Comparison of ENCODE assay signal across 11 mouse cellular contexts in genomic region chr5:13667444-13667843, GRCm38 (mm10).
DNase-seq lines count a peak whose midpoint lies in the region; ATAC-seq and TF ChIP-seq lines count a peak whose summit lies in the region.
"Had no signal": no experiment of that assay in that cellular context is flagged by ENCODE, and none has a peak within 500 bp of the region (broad histone marks: within the 10 kb centered on the region; RNA-seq: fewer than 3 reads in every experiment).

No protein-coding gene starts in this region.

- no peaks in the 10 kb centered on the region for H3K9me3 ChIP-seq in stomach, postnatal 0 days (ENCODE audit: control insufficient read depth, low read length)
- no peaks in the 10 kb centered on the region for H3K9me3 ChIP-seq in hindbrain, embryonic 12.5 days (replicated peaks)
- H3K9me3 ChIP-seq in hindbrain, embryonic 16.5 days (ENCODE audit: control insufficient read depth, low read length): no peaks in the 10 kb centered on the region
- H3K9me3 ChIP-seq: heart, embryonic 13.5 days had no signal

- H3K27me3 ChIP-seq in stomach, postnatal 0 days (ENCODE audit: control insufficient read depth, insufficient read depth, low read length): no peaks in the 10 kb centered on the region
- H3K27me3 ChIP-seq in hindbrain, embryonic 12.5 days: no peaks in the 10 kb centered on the region
- no peaks in the 10 kb centered on the region for H3K27me3 ChIP-seq in hindbrain, embryonic 16.5 days (replicated peaks; ENCODE audit: control insufficient read depth, insufficient read depth, low read length)
- H3K27me3 ChIP-seq: heart, embryonic 13.5 days had no signal

- 87% methylated on average over 1 of the region's 1 CpGs for WGBS in stomach, postnatal 0 days
- WGBS in hindbrain, embryonic 12.5 days: 82% methylated on average over 1 of the region's 1 CpGs
- 74% methylated on average over 1 of the region's 1 CpGs for WGBS in hindbrain, embryonic 16.5 days

- no peak overlapping the region for H3K9ac ChIP-seq in stomach, postnatal 0 days (ENCODE audit: low read length)
- H3K9ac ChIP-seq in hindbrain, embryonic 12.5 days: no peak overlapping the region
- H3K9ac ChIP-seq in hindbrain, embryonic 16.5 days (ENCODE audit: low read depth, low read length): no peak overlapping the region
- H3K9ac ChIP-seq: heart, embryonic 13.5 days; liver, embryonic 14.5 days had no signal

- H3K4me3 ChIP-seq in stomach, postnatal 0 days (ENCODE audit: low read depth, low read length): no peak overlapping the region
- no peak overlapping the region for H3K4me3 ChIP-seq in hindbrain, embryonic 12.5 days
- no peak overlapping the region for H3K4me3 ChIP-seq in hindbrain, embryonic 16.5 days (ENCODE audit: low read length)
- H3K4me3 ChIP-seq: heart, embryonic 13.5 days had no signal

- no peaks in the 10 kb centered on the region for H3K4me1 ChIP-seq in stomach, postnatal 0 days (replicated peaks; ENCODE audit: control insufficient read depth, insufficient read depth)
- no peaks in the 10 kb centered on the region for H3K4me1 ChIP-seq in hindbrain, embryonic 12.5 days
- no peaks in the 10 kb centered on the region for H3K4me1 ChIP-seq in hindbrain, embryonic 16.5 days (ENCODE audit: control insufficient read depth, insufficient read depth, low read depth, low read length)
- H3K4me1 ChIP-seq: heart, embryonic 13.5 days had no signal

- no peak overlapping the region for H3K27ac ChIP-seq in stomach, postnatal 0 days (replicated peaks)
- no peak overlapping the region for H3K27ac ChIP-seq in hindbrain, embryonic 12.5 days
- H3K27ac ChIP-seq in hindbrain, embryonic 16.5 days (ENCODE audit: low read depth, low read length): no peak overlapping the region
- H3K27ac ChIP-seq: heart, embryonic 13.5 days; liver, embryonic 14.5 days had no signal

- DNase-seq in left cerebral cortex, adult 11 months (ENCODE audit: low spot score): peak; percentile 59
- no peak for DNase-seq in left cerebral cortex, postnatal 4 days
- DNase-seq in cerebellum, adult 9-11 months: peak; percentile 28
- peak; percentile 73 to 79 for DNase-seq in layer of hippocampus, adult 8-10 months (ENCODE audit: low spot score in 2 of 2)
- DNase-seq in stomach, postnatal 0 days (ENCODE audit: low spot score): no peak
- no peak for DNase-seq in thymus, postnatal 4 days
- DNase-seq: kidney, postnatal 4 days had no signal

- no peaks in the 10 kb centered on the region for H3K36me3 ChIP-seq in stomach, postnatal 0 days (ENCODE audit: control insufficient read depth, insufficient read depth, low read length)
- H3K36me3 ChIP-seq in hindbrain, embryonic 12.5 days: no peaks in the 10 kb centered on the region
- no peaks in the 10 kb centered on the region for H3K36me3 ChIP-seq in hindbrain, embryonic 16.5 days (ENCODE audit: control insufficient read depth, insufficient read depth, low read length)
- H3K36me3 ChIP-seq: heart, embryonic 13.5 days had no signal

- no peak for TF ChIP-seq CTCF in stomach, postnatal 0 days (IDR thresholded peaks at IDR 0.05; ENCODE audit: low read depth)

- intact Hi-C loops in left cerebral cortex, postnatal 4 days (cut with DNase I): loop anchor here (2.0 kb wide), 1 partner anchor 19 kb away; no protein-coding TSS in a partner anchor

- H3K4me2 ChIP-seq in stomach, postnatal 0 days (replicated peaks; ENCODE audit: low read depth): no peak overlapping the region
- H3K4me2 ChIP-seq in hindbrain, embryonic 12.5 days (replicated peaks): no peak overlapping the region
- H3K4me2 ChIP-seq in hindbrain, embryonic 16.5 days (ENCODE audit: low read length): no peak overlapping the region
- H3K4me2 ChIP-seq: heart, embryonic 13.5 days had no signal

- no peak for TF ChIP-seq EP300 in stomach, postnatal 0 days (optimal IDR thresholded peaks at IDR 0.05)

- peak; percentile 67; the same call in 1 of the 2 replicates for ATAC-seq in stomach, postnatal 0 days (ENCODE audit: low FRiP score, low TSS enrichment)
- ATAC-seq in hindbrain, embryonic 12.5 days (ENCODE audit: low FRiP score): no peak
- ATAC-seq in hindbrain, embryonic 16.5 days: no peak

Comparison
In these comparisons a context has a peak if more than half of its experiments do, and no peak if none do; other contexts are left out.
1. DNase-seq: peak in left cerebral cortex, adult 11 months (single experiment), cerebellum, adult 9-11 months (single experiment) and layer of hippocampus, adult 8-10 months (2 of 2); none in left cerebral cortex, postnatal 4 days (single experiment), stomach, postnatal 0 days (single experiment) and thymus, postnatal 4 days (single experiment).